Mouse (Mus musculus) thymus, postnatal 4 days (tissue): ENCODE measurements at regions not wholly inside any gene's neighbourhood (a gene's known extent, or its start where the extent isn't known, plus 50 kb on each side); places are given as distances from the start of the nearest gene placed in this dataset.

ENCODE experiments used
- DNase-seq: peaks from one replicate; pipeline ENCODE4 v3.0.0; 2021

GRCm38 (mm10) chr5:51750456-51750855, 182.9 kb upstream of the Ppargc1a start:
- DNase-seq: no peak

GRCm38 (mm10) chr5:51740893-51741292, 173.4 kb upstream of the Ppargc1a start:
- no peak for DNase-seq

GRCm38 (mm10) chr5:51730241-51730640, 162.7 kb upstream of the Ppargc1a start:
- DNase-seq: no peak

- no peak for DNase-seq
Observed at GRCm38 (mm10) chr5:51729771-51730170, 162.2 kb upstream of the Ppargc1a start.

- DNase-seq: no peak
Observed at GRCm38 (mm10) chr5:51726762-51727161, 159.2 kb upstream of the Ppargc1a start.

DNA sequence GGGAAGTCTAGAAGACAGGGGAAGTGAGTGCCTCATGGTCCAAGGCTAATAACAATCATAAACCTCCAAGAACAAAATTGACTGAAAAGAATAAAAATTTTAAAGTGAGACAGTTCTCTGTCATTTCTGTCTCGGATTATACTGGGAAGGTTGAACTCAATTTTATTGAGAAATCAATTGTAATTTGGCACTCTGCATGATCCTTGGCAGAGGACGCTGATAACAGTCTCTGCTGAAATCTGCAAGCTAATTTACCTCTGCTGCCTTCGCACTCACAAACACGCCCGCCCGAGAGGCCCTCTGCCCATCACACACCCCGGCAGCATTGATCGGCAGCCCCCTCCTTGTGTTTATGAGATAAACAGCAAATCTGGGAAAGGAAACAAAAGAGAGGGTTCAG, 151.4 kb upstream of the Ppargc1a start:
- no peak for DNase-seq

DNA sequence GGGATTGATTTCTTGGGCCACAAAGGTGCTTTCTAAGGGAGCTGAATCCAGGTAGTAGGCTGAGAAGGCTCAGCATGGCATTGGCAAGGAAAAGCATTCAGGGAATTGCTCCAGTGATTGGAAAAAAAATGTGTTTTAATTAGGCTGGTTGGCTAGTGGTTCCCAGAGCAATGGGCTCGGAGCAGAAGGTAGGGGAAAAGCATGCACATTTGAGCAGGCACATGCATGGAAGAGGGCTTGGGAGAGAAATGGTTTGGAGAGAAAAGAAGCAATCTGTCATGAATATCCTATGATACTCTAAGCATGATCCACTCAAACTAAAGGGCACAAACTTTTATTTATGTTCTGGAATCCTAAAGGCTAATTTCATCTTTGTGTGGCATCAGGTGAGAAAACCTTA, 150.9 kb upstream of the Ppargc1a start:
- DNase-seq: no peak

- DNase-seq: no peak
Observed at GRCm38 (mm10) chr5:51711860-51712560, 144.5 kb upstream of the Ppargc1a start.

GRCm38 (mm10) chr5:51710664-51711063, 143.1 kb upstream of the Ppargc1a start:
- no peak for DNase-seq

GRCm38 (mm10) chr5:51709447-51709991, 142.0 kb upstream of the Ppargc1a start:
- DNase-seq: no peak

- no peak for DNase-seq
Observed at GRCm38 (mm10) chr5:51679884-51680283, 112.4 kb upstream of the Ppargc1a start.

DNA sequence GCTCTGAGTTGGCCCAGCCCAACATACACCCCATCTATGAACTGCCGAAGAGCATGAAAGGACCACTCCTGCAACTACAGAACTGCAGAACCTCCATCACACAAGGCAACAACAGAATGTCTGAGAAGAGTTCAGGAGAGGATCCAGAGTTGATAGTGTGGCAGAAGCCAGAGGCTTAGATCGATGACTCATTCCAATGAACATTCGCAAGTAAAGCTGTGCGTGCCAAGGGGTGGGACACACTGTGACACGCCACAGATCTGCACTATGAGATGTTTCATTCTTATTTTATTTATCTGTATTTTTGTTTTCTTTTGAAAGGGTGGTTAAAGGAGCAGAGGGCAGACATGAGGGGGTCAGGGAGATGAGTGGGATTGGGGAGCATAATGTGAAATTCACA, 103.7 kb upstream of the Ppargc1a start:
- DNase-seq: no peak

DNA sequence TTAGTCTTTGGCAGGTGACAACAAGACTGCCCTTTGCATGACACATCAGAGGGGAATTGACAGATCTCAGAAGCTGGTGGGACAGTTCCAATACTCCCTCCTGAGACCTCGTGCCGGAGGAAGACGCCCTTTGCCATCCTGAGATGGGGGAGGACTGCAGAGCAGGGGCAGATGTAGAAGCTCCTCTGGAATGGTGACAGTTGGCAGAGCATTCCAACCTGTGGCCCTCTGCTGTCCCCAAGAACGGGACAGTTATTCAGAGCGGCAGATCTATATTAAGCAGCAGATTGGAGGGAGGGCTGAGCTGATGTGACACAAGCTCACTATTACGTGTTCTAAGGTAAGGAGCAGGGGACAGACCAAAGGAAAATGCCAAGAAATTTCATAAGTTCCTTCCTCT, 97.7 kb upstream of the Ppargc1a start:
- no peak for DNase-seq

DNA sequence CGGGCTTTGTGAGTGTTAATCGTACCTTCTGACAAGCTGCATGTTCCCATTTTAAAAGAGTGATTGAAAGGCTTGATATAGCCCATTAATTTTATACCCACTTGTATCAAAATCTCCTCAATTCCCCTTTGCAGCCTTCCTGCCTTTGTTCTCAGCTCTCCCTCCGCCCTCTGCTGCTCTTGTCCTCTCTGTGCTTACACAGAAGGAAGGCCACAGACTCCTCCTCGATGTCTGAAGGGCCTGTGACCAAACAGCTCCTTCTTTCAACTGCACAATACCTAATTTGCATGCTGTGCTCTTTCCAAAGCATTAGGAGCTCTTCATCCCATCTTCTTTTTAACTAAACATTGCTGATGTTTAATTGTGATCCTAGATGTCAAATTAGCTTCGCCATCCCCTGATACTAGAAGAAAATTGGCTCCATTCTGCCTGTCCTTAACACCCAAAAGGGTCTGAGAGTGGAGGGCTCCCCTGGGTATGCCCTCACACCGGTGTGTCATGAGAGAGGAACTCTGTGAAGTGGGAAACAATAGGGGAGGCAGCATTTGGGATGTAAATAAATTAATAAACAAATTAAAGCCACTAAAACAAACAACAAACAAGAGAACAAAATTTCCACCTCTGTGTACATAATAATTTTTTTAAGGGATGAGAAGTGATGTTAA, 90.8 kb upstream of the Ppargc1a start:
- no peak for DNase-seq

GRCm38 (mm10) chr5:51653507-51653906, 86.0 kb upstream of the Ppargc1a start:
- DNase-seq: no peak

DNA sequence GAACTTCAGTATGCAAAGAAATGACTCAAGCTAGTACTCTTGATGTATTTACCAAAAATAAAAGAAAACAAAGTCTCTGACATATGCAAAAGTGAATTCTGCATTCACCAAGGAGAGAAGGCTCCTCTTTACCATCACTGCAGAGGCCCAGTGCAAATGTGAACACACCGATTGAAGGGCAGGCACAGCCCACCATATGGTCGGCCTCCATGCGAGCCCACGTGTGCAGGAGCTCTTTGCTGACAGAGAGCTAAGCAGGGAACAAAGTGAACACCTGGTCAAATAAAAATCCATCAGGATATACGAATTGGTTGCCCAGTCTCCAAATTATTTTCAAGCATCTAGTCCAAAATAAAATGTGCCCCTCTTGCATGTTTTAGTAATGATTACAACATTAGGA, 56.9 kb upstream of the Ppargc1a start:
- DNase-seq: no peak
